Mouse (Mus musculus): ENCODE measurements around the gene Gm5447.

Gm5447 gene

DNA sequence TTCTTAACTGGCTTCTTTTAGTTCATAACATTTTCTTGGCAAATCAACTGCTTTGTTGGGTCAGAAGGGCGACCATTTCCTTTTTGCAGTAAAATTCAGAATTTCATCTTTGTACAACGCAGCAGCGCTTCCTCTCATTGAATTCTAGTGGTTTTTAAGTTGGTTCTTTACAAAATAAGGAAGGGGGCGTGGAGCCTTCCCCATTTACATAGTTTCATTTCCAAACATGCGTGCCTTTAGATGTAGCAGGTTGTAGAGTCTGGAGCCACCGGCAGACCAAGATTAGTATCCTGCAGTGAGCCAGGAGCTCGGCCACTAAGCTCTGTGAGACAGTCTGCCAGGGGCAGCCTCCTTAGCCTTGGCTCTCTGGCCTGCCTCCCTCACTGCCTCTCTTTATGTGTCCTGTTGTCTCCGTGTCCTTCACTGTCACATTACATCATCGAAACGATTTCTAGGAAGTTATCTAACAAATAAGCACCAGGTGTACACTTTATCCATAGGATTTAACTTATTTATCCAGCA, 13.0 kb downstream of the Gm5447 start:
- DNase-seq (ENCODE audit: low spot score in 2 of 2) = no peak

DNA sequence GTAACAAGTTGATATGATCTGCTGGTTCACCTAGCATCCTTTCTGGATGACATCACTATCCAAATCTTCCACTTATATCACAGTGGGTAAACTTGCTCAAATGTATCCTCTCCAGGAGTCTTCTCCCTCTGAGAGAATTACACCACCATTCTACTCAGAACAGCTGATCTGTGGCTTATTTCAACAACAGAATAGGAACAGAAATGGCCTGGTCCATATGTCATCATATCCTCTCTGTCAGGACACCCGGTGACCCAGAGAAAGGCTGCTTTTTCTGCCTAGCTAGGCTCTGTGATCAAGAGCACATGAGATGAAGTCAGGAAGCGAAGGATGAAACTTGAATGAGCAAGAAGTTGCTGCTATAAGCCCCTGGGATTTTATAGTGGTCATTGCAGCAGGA, 13.7 kb downstream of the Gm5447 start:
- no peak for DNase-seq (ENCODE audit: low spot score in 2 of 2)

DNA sequence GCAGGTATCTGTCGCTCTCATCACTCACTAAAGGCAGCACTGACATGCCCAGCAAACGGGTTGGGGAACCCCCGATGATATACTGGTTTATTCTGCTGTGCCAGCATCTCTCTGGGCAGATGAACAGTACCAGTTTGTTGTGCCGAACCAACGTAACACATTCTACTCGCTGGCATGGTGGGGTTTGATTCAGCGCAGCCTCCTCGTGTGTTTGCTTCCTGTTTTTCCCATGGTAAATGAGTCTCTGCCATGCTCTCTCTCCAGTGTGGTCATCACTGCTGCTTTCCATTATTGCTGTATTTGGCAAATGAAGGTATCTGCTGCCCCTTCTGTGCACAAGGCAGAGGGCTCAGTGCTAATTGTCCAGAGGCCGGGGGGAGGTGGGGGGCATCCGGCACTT, 15.7 kb downstream of the Gm5447 start:
- no peak for DNase-seq (ENCODE audit: low spot score in 2 of 2)

DNA sequence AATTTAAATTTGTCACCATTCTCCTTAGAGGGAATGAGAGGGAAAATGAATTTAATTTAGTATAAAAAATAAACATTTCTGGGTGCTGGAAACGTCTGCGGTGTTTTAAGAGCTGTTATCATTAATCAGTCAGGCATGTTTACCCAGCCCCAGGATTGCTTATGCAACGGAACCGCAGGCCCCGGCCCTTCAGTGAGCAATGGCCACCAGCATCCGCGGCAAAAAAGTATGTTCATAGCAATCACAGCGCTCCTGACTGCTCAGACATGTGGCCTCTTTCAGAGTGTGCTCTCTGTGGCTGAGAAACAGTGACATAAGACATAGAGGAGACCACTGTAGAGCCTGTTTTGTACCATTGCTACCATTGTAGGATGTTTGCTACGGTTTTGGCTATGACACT, 16.2 kb downstream of the Gm5447 start:
- DNase-seq (ENCODE audit: low spot score in 2 of 2) = no peak

- DNase-seq (ENCODE audit: low spot score in 2 of 2) = peak; percentile 33 to 59
These were observed 19.8 kb downstream of the Gm5447 start for GRCm38 (mm10) chr13:30993819-30994218.

GRCm38 (mm10) chr13:30994249-30994858, 20.4 kb downstream of the Gm5447 start:
- no peak for DNase-seq (ENCODE audit: low spot score in 2 of 2)

DNA sequence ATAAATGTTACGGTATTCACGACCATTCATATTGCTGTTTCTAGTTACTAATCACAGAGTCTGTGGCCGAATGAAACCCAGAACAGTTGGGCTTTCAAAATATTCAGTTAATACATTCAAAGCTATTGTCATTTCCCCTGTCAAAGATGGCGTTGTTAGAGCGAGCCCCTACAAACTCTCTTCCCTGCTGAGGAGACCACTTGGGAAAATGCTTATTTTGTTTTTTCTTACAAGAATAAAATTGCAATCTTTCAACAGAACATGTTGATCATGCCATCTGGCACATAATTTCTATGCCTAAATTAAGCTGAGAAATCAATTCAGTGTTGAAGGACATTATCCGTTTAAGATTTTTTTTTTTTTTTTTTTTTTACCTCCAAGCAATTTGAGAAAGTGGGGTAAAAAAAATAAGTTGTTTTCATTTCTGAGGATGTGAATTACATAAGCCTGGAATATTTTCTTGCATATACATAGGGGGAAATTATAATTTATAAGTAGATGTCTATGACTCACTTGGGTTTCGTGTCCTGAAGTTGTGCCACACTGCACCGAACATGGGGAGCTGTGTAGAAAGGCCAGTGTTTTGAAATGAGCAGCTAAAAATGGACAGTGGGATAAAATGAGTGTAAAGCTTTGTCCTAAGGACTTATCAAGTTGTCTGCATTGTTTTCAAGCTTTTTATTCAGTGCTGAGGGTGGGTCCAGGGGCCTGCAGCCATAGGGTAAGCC, 23.7 kb downstream of the Gm5447 start:
- DNase-seq (ENCODE audit: low spot score in 2 of 2) = no peak

GRCm38 (mm10) chr13:30999799-31000198, 25.8 kb downstream of the Gm5447 start:
- DNase-seq (ENCODE audit: low spot score in 2 of 2) = no peak

DNA sequence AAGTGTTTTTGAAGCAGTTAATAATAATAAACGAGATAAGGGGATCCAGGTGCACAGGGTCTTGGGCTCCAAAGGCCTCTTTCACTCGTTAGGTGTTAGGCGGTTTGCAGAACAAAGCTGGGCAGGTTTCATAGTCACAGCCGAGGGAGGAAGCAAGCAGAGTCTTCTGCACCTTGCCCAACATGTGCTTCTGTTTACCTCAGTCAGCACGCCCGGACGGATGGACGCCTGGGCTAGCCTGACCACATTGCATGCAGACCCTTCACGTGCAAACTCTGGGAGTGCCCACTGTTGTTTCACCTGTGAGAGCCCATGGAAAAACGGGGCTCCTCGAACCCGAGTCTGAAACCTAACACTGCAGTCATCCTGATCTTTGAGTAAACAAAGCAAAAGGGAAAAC, 30.5 kb downstream of the Gm5447 start:
- no peak for DNase-seq (ENCODE audit: low spot score in 2 of 2)

- DNase-seq (ENCODE audit: low spot score in 2 of 2) = no peak
These were observed 31.0 kb downstream of the Gm5447 start for GRCm38 (mm10) chr13:31004995-31005394.

DNA sequence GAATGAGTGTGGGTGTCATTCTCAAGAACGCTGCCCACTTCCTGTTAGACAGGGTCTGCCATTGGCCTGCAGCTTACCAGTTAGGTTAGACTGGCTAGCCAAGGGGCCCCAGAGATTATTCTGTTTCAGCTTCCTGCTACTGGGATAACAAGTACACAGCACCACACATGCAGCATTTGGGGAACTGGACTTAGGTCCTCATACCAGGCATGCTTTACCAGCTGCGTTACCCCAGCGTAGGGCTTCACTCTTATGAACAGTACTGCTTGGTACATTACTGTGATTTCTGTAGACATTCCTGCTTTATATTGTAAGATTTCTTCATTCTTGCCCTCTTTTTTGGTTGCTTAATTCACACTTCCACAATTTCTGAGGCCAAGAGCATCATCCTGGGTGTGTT, 43.5 kb downstream of the Gm5447 start:
- no peak for DNase-seq (ENCODE audit: low spot score in 2 of 2)

DNA sequence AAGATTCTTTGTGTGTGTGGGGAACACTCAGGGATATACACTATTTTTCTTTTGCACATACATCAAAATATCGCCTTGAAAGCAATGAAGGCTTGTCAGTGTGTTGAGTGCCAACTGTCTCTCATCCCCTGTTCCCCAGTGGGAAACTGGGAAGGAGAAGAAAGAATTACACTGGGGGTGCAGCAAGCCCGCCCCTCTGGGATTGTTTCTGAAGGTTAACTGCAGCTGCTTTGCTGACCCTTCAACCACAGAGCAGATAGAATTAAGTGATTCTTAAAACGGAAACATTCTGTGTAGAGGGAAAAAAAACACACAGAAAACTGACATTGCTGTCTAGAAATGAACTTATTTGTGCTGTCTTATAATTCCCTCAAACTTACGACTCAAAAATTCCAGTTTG, 47.5 kb downstream of the Gm5447 start:
- DNase-seq (ENCODE audit: low spot score in 2 of 2) = no peak

GRCm38 (mm10) chr13:31021927-31022326, 47.9 kb downstream of the Gm5447 start:
- no peak for DNase-seq (ENCODE audit: low spot score in 2 of 2)

DNA sequence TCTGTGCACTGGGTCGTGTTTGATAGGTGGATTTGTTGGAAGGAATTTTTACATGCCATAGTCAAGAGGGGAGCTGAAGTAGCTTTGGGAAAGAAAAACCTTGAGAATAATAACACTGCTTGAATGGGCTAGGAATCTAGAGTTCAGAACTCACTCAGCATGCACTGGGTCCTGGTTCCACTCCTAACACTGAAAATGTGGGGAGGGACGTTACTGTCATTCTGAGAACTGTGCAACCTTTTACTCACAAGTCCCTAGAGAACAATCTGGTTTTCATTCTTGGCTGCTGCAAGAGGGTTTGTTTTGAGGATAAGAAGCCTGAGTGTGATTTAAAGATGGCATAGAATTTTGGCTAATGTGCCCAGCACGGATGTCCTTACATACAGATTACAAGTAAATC, 49.7 kb downstream of the Gm5447 start:
- no peak for DNase-seq (ENCODE audit: low spot score in 2 of 2)

Data from frontal cortex, postnatal 10 days (tissue).